Mouse (Mus musculus) forebrain, embryonic 15.5 days (tissue): ENCODE results near the gene C3. TPM values are rescaled to one million over a fixed set of nuclear protein-coding genes. Genes with fewer than 3 reads are reported as not detected.

Experiments
- ATAC-seq: fragments of 200-750 bp; cut with Nextera tagmentation; replicated peaks from 2 replicates; pipeline ENCODE4 v1.8.0; 2017; ENCODE audit warnings: mild to moderate bottlenecking, moderate TSS enrichment, moderate library complexity
- H3K27ac ChIP-seq: fragments of 300-500 bp; sonication (generic); replicated peaks from 2 replicates; pipeline ENCODE4 v1.5.1; 2015; ENCODE audit warnings: mild to moderate bottlenecking, inconsistent platforms
- H3K27me3 ChIP-seq: fragments of 300-500 bp; sonication (generic); 2 replicates; pipeline ENCODE4 v1.6.1; 2015; ENCODE audit warnings: inconsistent platforms
- H3K36me3 ChIP-seq: fragments of 300-500 bp; sonication (generic); 2 replicates; pipeline ENCODE4 v1.6.1; 2015; ENCODE audit warnings: mild to moderate bottlenecking, inconsistent platforms
- H3K4me1 ChIP-seq: fragments of 300-500 bp; sonication (generic); 2 replicates; pipeline ENCODE4 v1.6.1; 2015; ENCODE audit warnings: inconsistent platforms
- H3K4me2 ChIP-seq: fragments of 300-500 bp; sonication (generic); replicated peaks from 2 replicates; pipeline ENCODE4 v1.6.1; 2015; ENCODE audit warnings: mild to moderate bottlenecking, inconsistent platforms
- H3K4me3 ChIP-seq: fragments of 300-500 bp; sonication (generic); 2 replicates; pipeline ENCODE4 v1.5.1; 2015; ENCODE audit warnings: mild to moderate bottlenecking, inconsistent platforms
- H3K9ac ChIP-seq: fragments of 300-500 bp; sonication (generic); replicated peaks from 2 replicates; pipeline ENCODE4 v1.6.1; 2015; ENCODE audit warnings: mild to moderate bottlenecking, inconsistent platforms
- H3K9me3 ChIP-seq: fragments of 300-500 bp; sonication (generic); 2 replicates; pipeline ENCODE4 v1.6.1; 2016; ENCODE audit warnings: inconsistent platforms
- WGBS: fragments of 180-500 bp; shearing (Covaris S2); methylation state at CpG from one replicate; pipeline ENCODE4 v1.1.7; 2015; ENCODE audit warnings: mixed read lengths; 5-methylcytosine and 5-hydroxymethylcytosine counted together
- polyA plus RNA-seq: library from polyadenylated mRNA; unstranded; fragments of >200 nt; fragmentation: Nextera tagmentation; extraction: Ambion mirVana; gene quantifications from 2 replicates; pipeline ENCODE4 v1.2.1, GENCODE M21; 2015

Gene C3
- polyA plus RNA-seq, 1 experiment from 2014 or later, result 0.59 TPM

- H3K27me3 ChIP-seq, result no peaks in the 10 kb centered on the region
- 69% methylated on average over 6 of the region's 6 CpGs for WGBS
- H3K4me1 ChIP-seq, result no peaks in the 10 kb centered on the region
- no peak overlapping the region for H3K4me2 ChIP-seq
- H3K9ac ChIP-seq, result no peak overlapping the region
- no peak overlapping the region for H3K27ac ChIP-seq
- no peak overlapping the region for H3K4me3 ChIP-seq
- no peak for ATAC-seq
- H3K9me3 ChIP-seq, result no peaks in the 10 kb centered on the region
- H3K36me3 ChIP-seq, result no peaks in the 10 kb centered on the region
Measured at GRCm38 (mm10) chr17:57230728-57231125, 2.8 kb upstream of the C3 start.

GRCm38 (mm10) chr17:57229851-57230727 is 2.2 kb upstream of the C3 start:
- ATAC-seq, result no peak
- Histone ChIP-seq H3K27me3 (no peaks in the 10 kb centered on the region), H3K27ac (no peak overlapping the region), H3K4me3 (no peak overlapping the region), H3K9ac (no peak overlapping the region), H3K4me1 (no peaks in the 10 kb centered on the region), H3K4me2 (no peak overlapping the region), H3K36me3 (no peaks in the 10 kb centered on the region), H3K9me3 (no peaks in the 10 kb centered on the region)
- WGBS, result 80% methylated on average over 15 of the region's 15 CpGs

- H3K27me3 ChIP-seq, result no peaks in the 10 kb centered on the region
- WGBS, result 89% methylated on average over 3 of the region's 3 CpGs
- H3K4me3 ChIP-seq, result no peak overlapping the region
- no peak for ATAC-seq
- H3K36me3 ChIP-seq, result no peaks in the 10 kb centered on the region
- no peak overlapping the region for H3K4me2 ChIP-seq
- no peaks in the 10 kb centered on the region for H3K4me1 ChIP-seq
- H3K9me3 ChIP-seq, result no peaks in the 10 kb centered on the region
- no peak overlapping the region for H3K9ac ChIP-seq
- no peak overlapping the region for H3K27ac ChIP-seq
Measured at GRCm38 (mm10) chr17:57228873-57229272, 937 bp upstream of the C3 start.

- H3K4me1 ChIP-seq, result no peaks in the 10 kb centered on the region
- no peak overlapping the region for H3K4me3 ChIP-seq
- no peak for ATAC-seq
- WGBS, result 87% methylated on average over 2 of the region's 2 CpGs
- no peak overlapping the region for H3K27ac ChIP-seq
- H3K9me3 ChIP-seq, result no peaks in the 10 kb centered on the region
- no peak overlapping the region for H3K4me2 ChIP-seq
- no peaks in the 10 kb centered on the region for H3K27me3 ChIP-seq
- no peaks in the 10 kb centered on the region for H3K36me3 ChIP-seq
- H3K9ac ChIP-seq, result no peak overlapping the region
Measured at GRCm38 (mm10) chr17:57227468-57227867, 468 bp downstream of the C3 start.

GRCm38 (mm10) chr17:57223313-57223712 is 4.6 kb downstream of the C3 start:
- Histone ChIP-seq H3K9me3 (no peaks in the 10 kb centered on the region), H3K4me1 (no peaks in the 10 kb centered on the region), H3K9ac (no peak overlapping the region), H3K36me3 (no peaks in the 10 kb centered on the region), H3K27ac (no peak overlapping the region), H3K4me2 (no peak overlapping the region), H3K4me3 (no peak overlapping the region), H3K27me3 (no peaks in the 10 kb centered on the region)
- WGBS, result 76% methylated on average over 9 of the region's 9 CpGs
- ATAC-seq, result no peak

- ATAC-seq, result no peak
- no peak overlapping the region for H3K9ac ChIP-seq
- WGBS, result 81% methylated on average over 4 of the region's 4 CpGs
Measured at GRCm38 (mm10) chr17:57221911-57222310, 6.0 kb downstream of the C3 start.

GRCm38 (mm10) chr17:57219884-57220207 is 8.1 kb downstream of the C3 start:
- no peaks in the 10 kb centered on the region for H3K9me3 ChIP-seq
- no peak overlapping the region for H3K9ac ChIP-seq
- no peak overlapping the region for H3K4me3 ChIP-seq
- H3K27me3 ChIP-seq, result no peaks in the 10 kb centered on the region
- H3K4me1 ChIP-seq, result no peaks in the 10 kb centered on the region
- 23% methylated on average over 3 of the region's 3 CpGs for WGBS
- ATAC-seq, result no peak
- H3K36me3 ChIP-seq, result no peaks in the 10 kb centered on the region
- H3K4me2 ChIP-seq, result no peak overlapping the region
- H3K27ac ChIP-seq, result no peak overlapping the region

More at GRCm38 (mm10) chr17:57221911-57222310, 6.0 kb downstream of the C3 start:
- H3K27ac ChIP-seq, result no peak overlapping the region
- no peak overlapping the region for H3K4me3 ChIP-seq
- no peaks in the 10 kb centered on the region for H3K9me3 ChIP-seq
- H3K27me3 ChIP-seq, result no peaks in the 10 kb centered on the region
- no peak overlapping the region for H3K4me2 ChIP-seq
- no peaks in the 10 kb centered on the region for H3K4me1 ChIP-seq
- H3K36me3 ChIP-seq, result no peaks in the 10 kb centered on the region

- Histone ChIP-seq H3K27ac (no peak overlapping the region), H3K9me3 (no peaks in the 10 kb centered on the region), H3K9ac (no peak overlapping the region), H3K4me2 (no peak overlapping the region), H3K4me3 (no peak overlapping the region), H3K4me1 (no peaks in the 10 kb centered on the region), H3K36me3 (no peaks in the 10 kb centered on the region), H3K27me3 (no peaks in the 10 kb centered on the region)
- 24% methylated on average over 11 of the region's 11 CpGs for WGBS
- 0 out of 2 replicates have a peak, but pooled peaks have one; percentile 45 for ATAC-seq
Measured at GRCm38 (mm10) chr17:57219167-57219883, 8.6 kb downstream of the C3 start.

GRCm38 (mm10) chr17:57218335-57218900 is 9.5 kb downstream of the C3 start:
- WGBS, result 79% methylated on average over 12 of the region's 12 CpGs
- H3K4me1 ChIP-seq, result no peaks in the 10 kb centered on the region
- H3K27me3 ChIP-seq, result no peaks in the 10 kb centered on the region
- no peaks in the 10 kb centered on the region for H3K9me3 ChIP-seq
- no peak overlapping the region for H3K9ac ChIP-seq
- H3K4me2 ChIP-seq, result no peak overlapping the region
- no peaks in the 10 kb centered on the region for H3K36me3 ChIP-seq
- H3K4me3 ChIP-seq, result no peak overlapping the region
- 0 out of 2 replicates have a peak, but pooled peaks have one; percentile 9 for ATAC-seq
- H3K27ac ChIP-seq, result no peak overlapping the region

- no peak overlapping the region for H3K4me2 ChIP-seq
- H3K27ac ChIP-seq, result no peak overlapping the region
- no peaks in the 10 kb centered on the region for H3K27me3 ChIP-seq
- H3K9ac ChIP-seq, result no peak overlapping the region
- no peaks in the 10 kb centered on the region for H3K36me3 ChIP-seq
- 48% methylated on average over 13 of the region's 13 CpGs for WGBS
- peak; percentile 64 for ATAC-seq
- H3K4me1 ChIP-seq, result no peaks in the 10 kb centered on the region
- no peak overlapping the region for H3K4me3 ChIP-seq
- H3K9me3 ChIP-seq, result no peaks in the 10 kb centered on the region
Measured at GRCm38 (mm10) chr17:57214676-57215387, 13.1 kb downstream of the C3 start.

- H3K27ac ChIP-seq, result no peak overlapping the region
- H3K4me1 ChIP-seq, result no peaks in the 10 kb centered on the region
- 69% methylated on average over 9 of the region's 9 CpGs for WGBS
- H3K4me3 ChIP-seq, result no peak overlapping the region
- H3K9me3 ChIP-seq, result no peaks in the 10 kb centered on the region
- ATAC-seq, result no peak
- H3K36me3 ChIP-seq, result no peaks in the 10 kb centered on the region
- H3K9ac ChIP-seq, result no peak overlapping the region
- no peak overlapping the region for H3K4me2 ChIP-seq
- H3K27me3 ChIP-seq, result no peaks in the 10 kb centered on the region
Measured at GRCm38 (mm10) chr17:57211501-57211900, 16.4 kb downstream of the C3 start.

GRCm38 (mm10) chr17:57209330-57209729 is 18.6 kb downstream of the C3 start:
- H3K4me1 ChIP-seq, result no peaks in the 10 kb centered on the region
- no peak overlapping the region for H3K4me2 ChIP-seq
- H3K36me3 ChIP-seq, result no peaks in the 10 kb centered on the region
- WGBS, result 75% methylated on average over 4 of the region's 4 CpGs
- H3K9ac ChIP-seq, result no peak overlapping the region
- no peaks in the 10 kb centered on the region for H3K27me3 ChIP-seq
- H3K27ac ChIP-seq, result no peak overlapping the region
- no peak for ATAC-seq
- no peaks in the 10 kb centered on the region for H3K9me3 ChIP-seq
- no peak overlapping the region for H3K4me3 ChIP-seq
